Mouse (Mus musculus) midbrain, embryonic 15.5 days (tissue): ENCODE data around the gene Taok1. TPM values are rescaled to one million over a fixed set of nuclear protein-coding genes. Genes with fewer than 3 reads are reported as not detected.

Experiments
- ATAC-seq: fragments of 200-750 bp; cut with Nextera tagmentation; replicated peaks from 2 replicates; pipeline ENCODE4 v1.8.0; 2017; ENCODE audit warnings: moderate TSS enrichment
- H3K27ac ChIP-seq: fragments of 300-500 bp; sonication (generic); 2 replicates; pipeline ENCODE4 v1.5.1; 2015; ENCODE audit warnings: mild to moderate bottlenecking, inconsistent platforms
- H3K27me3 ChIP-seq: fragments of 300-500 bp; sonication (generic); replicated peaks from 2 replicates; pipeline ENCODE4 v1.6.1; 2015; ENCODE audit warnings: inconsistent platforms
- H3K36me3 ChIP-seq: fragments of 300-500 bp; sonication (generic); replicated peaks from 2 replicates; pipeline ENCODE4 v1.6.1; 2015; ENCODE audit warnings: inconsistent platforms
- H3K4me1 ChIP-seq: fragments of 300-500 bp; sonication (generic); 2 replicates; pipeline ENCODE4 v1.6.1; 2015; ENCODE audit warnings: inconsistent platforms
- H3K4me2 ChIP-seq: fragments of 300-500 bp; sonication (generic); 2 replicates; pipeline ENCODE4 v1.6.1; 2015; ENCODE audit warnings: inconsistent platforms, mild to moderate bottlenecking, moderate library complexity
- H3K4me3 ChIP-seq: fragments of 300-500 bp; sonication (generic); 2 replicates; pipeline ENCODE4 v1.5.1; 2015; ENCODE audit warnings: mild to moderate bottlenecking, inconsistent platforms
- H3K9ac ChIP-seq: fragments of 300-500 bp; sonication (generic); 2 replicates; pipeline ENCODE4 v1.6.1; 2015; ENCODE audit warnings: mild to moderate bottlenecking, inconsistent platforms
- H3K9me3 ChIP-seq: fragments of 300-500 bp; sonication (generic); 2 replicates; pipeline ENCODE4 v1.6.1; 2016; ENCODE audit warnings: inconsistent platforms
- WGBS: fragments of 180-500 bp; shearing (Covaris S2); methylation state at CpG from one replicate; pipeline ENCODE4 v1.1.7; 2015; ENCODE audit warnings: mixed read lengths; 5-methylcytosine and 5-hydroxymethylcytosine counted together
- polyA plus RNA-seq: library from polyadenylated mRNA; unstranded; fragments of >200 nt; fragmentation: Nextera tagmentation; extraction: Ambion mirVana; gene quantifications from 2 replicates; pipeline ENCODE4 v1.2.1, GENCODE M21; 2015

Gene Taok1
- polyA plus RNA-seq, 1 experiment from 2014 or later, result 24.2 TPM

DNA sequence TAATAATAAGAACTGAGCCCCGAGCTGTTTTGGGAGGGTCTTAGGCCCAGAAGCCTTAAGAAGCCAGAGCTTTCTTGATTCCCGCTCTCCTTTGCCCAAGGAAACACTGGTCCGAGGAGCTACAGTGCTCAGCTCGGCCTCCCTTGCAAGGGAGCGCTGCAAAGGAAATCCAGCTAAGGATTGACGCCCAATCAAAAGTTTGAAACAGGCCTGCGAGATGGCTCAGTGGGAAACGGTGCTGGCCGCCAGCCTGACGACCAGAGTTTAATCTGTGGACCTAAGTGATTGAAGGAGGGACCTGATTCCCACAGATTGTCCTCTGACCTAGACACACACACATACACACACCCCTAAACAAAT lies 93.8 kb downstream of the Taok1 start:
- ATAC-seq, result no peak
- peaks cover 42% of the 10 kb centered on the region for H3K4me1 ChIP-seq
- no peaks in the 10 kb centered on the region for H3K36me3 ChIP-seq
- H3K9ac ChIP-seq, result no peak overlapping the region
- H3K4me3 ChIP-seq, result peak overlapping the region; percentile 54
- WGBS, result 6% methylated on average over 10 of the region's 10 CpGs
- H3K27ac ChIP-seq, result no peak overlapping the region
- H3K4me2 ChIP-seq, result peak overlapping the region; percentile 92
- peaks cover 18% of the 10 kb centered on the region for H3K27me3 ChIP-seq
- no peaks in the 10 kb centered on the region for H3K9me3 ChIP-seq

DNA sequence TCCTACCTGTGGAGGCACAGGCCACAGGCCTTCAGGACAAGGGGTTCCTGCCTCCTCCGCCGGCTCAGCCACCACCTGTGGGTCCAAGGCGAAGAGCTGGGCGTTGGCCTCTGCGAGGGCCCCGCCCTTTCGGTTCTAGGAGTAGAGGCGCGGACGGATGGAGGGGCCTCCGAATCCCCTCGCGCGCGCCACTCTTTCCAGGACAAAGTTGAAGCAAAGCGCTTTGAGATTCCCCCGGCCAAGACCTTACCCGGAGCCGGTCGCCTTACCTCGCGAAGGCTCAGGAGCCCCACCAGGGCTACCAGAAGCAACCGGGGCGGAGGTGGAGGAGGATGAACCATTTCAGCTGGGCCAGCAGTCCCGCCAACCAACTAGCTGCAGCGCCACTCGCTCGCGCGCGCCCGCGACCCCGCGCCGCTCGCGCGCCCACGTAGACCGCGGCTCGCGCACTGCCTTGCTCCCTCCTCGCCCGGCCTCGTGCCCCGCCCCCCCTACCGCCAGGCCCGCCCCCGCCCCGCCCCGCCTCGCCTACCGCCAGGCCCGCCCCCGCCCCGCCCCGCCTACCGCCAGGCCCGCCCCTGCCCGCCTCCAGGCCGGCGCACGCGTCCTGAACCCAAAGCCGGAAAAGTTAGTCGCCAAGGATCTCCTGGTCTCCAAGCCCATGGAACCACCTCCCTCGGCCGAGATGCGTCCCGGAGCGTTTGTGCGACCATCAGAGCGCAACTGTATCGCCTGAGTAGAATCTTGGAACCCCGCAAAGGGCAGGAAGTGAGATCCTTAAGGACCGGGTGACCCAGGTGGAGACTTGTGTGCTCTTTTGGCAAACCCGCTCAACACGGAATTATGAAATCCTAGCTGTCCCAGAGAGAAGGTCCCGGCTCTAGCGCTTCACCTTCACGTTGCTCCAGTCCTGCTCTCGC lies 94.5 kb downstream of the Taok1 start:
- peak; percentile 57 for ATAC-seq
- no peaks in the 10 kb centered on the region for H3K9me3 ChIP-seq
- H3K4me3 ChIP-seq, result peak overlapping the region; percentile 54
- no peak overlapping the region for H3K27ac ChIP-seq
- H3K27me3 ChIP-seq, result peaks cover 18% of the 10 kb centered on the region
- peak overlapping the region; percentile 92 for H3K4me2 ChIP-seq
- WGBS, result under 1% methylated on average over 50 of the region's 84 CpGs
- no peaks in the 10 kb centered on the region for H3K36me3 ChIP-seq
- H3K9ac ChIP-seq, result peak overlapping the region; percentile 51
- H3K4me1 ChIP-seq, result peaks cover 47% of the 10 kb centered on the region

GRCm38 (mm10) chr11:77511336-77511735 lies 96.3 kb downstream of the Taok1 start:
- H3K27me3 ChIP-seq, result peaks cover 14% of the 10 kb centered on the region
- no peak overlapping the region for H3K4me3 ChIP-seq
- H3K4me2 ChIP-seq, result no peak overlapping the region
- WGBS, result 68% methylated on average over 5 of the region's 5 CpGs
- no peak for ATAC-seq
- no peaks in the 10 kb centered on the region for H3K9me3 ChIP-seq
- no peak overlapping the region for H3K27ac ChIP-seq
- peaks cover 44% of the 10 kb centered on the region for H3K4me1 ChIP-seq
- H3K9ac ChIP-seq, result no peak overlapping the region
- H3K36me3 ChIP-seq, result peaks cover 8% of the 10 kb centered on the region

GRCm38 (mm10) chr11:77508068-77509021 lies 99.3 kb downstream of the Taok1 start:
- H3K27ac ChIP-seq, result no peak overlapping the region
- H3K27me3 ChIP-seq, result no peaks in the 10 kb centered on the region
- peak overlapping the region; percentile 38; the same call in 1 of the 2 replicates for H3K9ac ChIP-seq
- peak overlapping the region; percentile 51 for H3K4me2 ChIP-seq
- H3K9me3 ChIP-seq, result no peaks in the 10 kb centered on the region
- peak overlapping the region; percentile 29 for H3K4me3 ChIP-seq
- WGBS, result 22% methylated on average over 49 of the region's 49 CpGs
- peaks cover 15% of the 10 kb centered on the region for H3K4me1 ChIP-seq
- peak; percentile 38; the same call in 1 of the 2 replicates for ATAC-seq
- H3K36me3 ChIP-seq, result peaks cover 38% of the 10 kb centered on the region

- Histone ChIP-seq H3K27me3 (no peaks in the 10 kb centered on the region), H3K36me3 (peaks cover 46% of the 10 kb centered on the region), H3K27ac (no peak overlapping the region), H3K4me1 (peaks cover 13% of the 10 kb centered on the region), H3K9me3 (no peaks in the 10 kb centered on the region), H3K4me3 (no peak overlapping the region), H3K4me2 (no peak overlapping the region), H3K9ac (no peak overlapping the region)
- WGBS, result 73% methylated on average over 4 of the region's 4 CpGs
- peak; percentile 15; the same call in 1 of the 2 replicates for ATAC-seq
Measured at GRCm38 (mm10) chr11:77507426-77507825, 100.2 kb downstream of the Taok1 start.

- Histone ChIP-seq H3K27me3 (no peaks in the 10 kb centered on the region), H3K9me3 (no peaks in the 10 kb centered on the region), H3K36me3 (peaks cover 46% of the 10 kb centered on the region), H3K4me3 (no peak overlapping the region), H3K27ac (no peak overlapping the region), H3K4me2 (no peak overlapping the region), H3K4me1 (peaks cover 10% of the 10 kb centered on the region), H3K9ac (no peak overlapping the region)
- ATAC-seq, result no peak
- WGBS, result 87% methylated on average over 6 of the region's 6 CpGs
Measured at GRCm38 (mm10) chr11:77506941-77507340, 100.7 kb downstream of the Taok1 start.

GRCm38 (mm10) chr11:77506273-77506672 lies 101.3 kb downstream of the Taok1 start:
- ATAC-seq, result no peak
- no peak overlapping the region for H3K9ac ChIP-seq
- no peaks in the 10 kb centered on the region for H3K27me3 ChIP-seq
- H3K4me1 ChIP-seq, result peaks cover 11% of the 10 kb centered on the region
- peaks cover 46% of the 10 kb centered on the region for H3K36me3 ChIP-seq
- no peak overlapping the region for H3K4me3 ChIP-seq
- no peak overlapping the region for H3K27ac ChIP-seq
- no peaks in the 10 kb centered on the region for H3K9me3 ChIP-seq
- 84% methylated on average over 14 of the region's 14 CpGs for WGBS
- no peak overlapping the region for H3K4me2 ChIP-seq

DNA sequence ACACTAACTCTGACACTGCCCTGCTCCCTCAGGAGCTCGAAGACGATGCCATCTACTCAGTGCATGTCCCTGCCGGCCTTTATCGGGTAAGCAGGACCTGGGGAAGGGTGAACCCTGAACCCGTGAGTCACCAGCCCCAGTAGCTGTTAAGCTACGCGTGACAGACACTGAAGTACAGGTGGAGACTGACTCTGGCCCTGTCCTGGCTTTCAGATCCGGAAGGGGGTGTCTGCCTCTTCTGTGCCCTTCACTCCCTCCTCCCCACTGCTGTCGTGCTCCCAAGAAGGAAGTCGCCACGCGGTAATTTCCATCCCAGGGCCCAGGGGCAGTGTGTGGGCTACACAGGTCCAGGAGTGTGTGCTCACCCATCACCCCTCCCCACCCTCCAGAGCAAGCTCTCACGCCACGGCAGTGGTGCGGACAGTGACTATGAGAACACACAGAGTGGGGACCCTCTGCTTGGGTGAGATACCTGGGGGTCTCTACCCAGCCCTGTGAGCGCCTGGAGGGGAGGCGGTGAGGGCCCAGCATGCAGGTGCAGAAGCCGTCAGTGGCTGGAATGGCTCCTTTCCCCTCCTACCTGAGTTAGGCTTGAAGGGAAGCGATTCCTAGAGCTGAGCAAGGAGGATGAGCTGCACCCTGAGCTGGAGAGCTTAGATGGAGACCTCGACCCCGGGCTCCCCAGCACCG lies 102.2 kb downstream of the Taok1 start:
- Histone ChIP-seq H3K27ac (no peak overlapping the region), H3K4me1 (peaks cover 19% of the 10 kb centered on the region), H3K36me3 (peaks cover 48% of the 10 kb centered on the region), H3K9ac (no peak overlapping the region), H3K4me3 (no peak overlapping the region), H3K9me3 (no peaks in the 10 kb centered on the region), H3K27me3 (no peaks in the 10 kb centered on the region), H3K4me2 (no peak overlapping the region)
- 91% methylated on average over 22 of the region's 22 CpGs for WGBS
- no peak for ATAC-seq

DNA sequence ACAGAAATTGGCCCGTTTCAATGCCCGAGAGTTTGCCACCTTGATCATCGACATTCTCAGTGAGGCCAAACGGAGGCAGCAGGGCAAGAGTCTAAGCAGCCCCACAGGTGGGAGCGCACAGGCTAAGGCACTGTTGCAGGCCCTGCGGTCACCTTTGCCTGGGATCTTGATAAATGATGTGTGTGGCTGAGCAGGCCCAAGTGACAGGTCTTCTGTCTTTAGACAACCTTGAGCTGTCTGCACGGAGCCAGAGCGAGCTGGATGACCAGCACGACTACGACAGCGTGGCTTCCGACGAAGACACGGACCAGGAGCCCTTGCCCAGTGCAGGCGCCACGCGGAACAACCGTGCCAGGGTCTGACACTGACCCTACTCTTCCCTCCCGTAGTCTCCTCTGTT lies 103.2 kb downstream of the Taok1 start:
- no peak overlapping the region for H3K27ac ChIP-seq
- ATAC-seq, result no peak
- 94% methylated on average over 19 of the region's 19 CpGs for WGBS
- H3K36me3 ChIP-seq, result peaks cover 56% of the 10 kb centered on the region
- H3K4me2 ChIP-seq, result no peak overlapping the region
- no peaks in the 10 kb centered on the region for H3K9me3 ChIP-seq
- no peak overlapping the region for H3K9ac ChIP-seq
- H3K27me3 ChIP-seq, result no peaks in the 10 kb centered on the region
- peaks cover 22% of the 10 kb centered on the region for H3K4me1 ChIP-seq
- no peak overlapping the region for H3K4me3 ChIP-seq

- H3K4me3 ChIP-seq, result no peak overlapping the region
- no peak overlapping the region for H3K27ac ChIP-seq
- H3K4me2 ChIP-seq, result no peak overlapping the region
- peaks cover 25% of the 10 kb centered on the region for H3K4me1 ChIP-seq
- no peak overlapping the region for H3K9ac ChIP-seq
- H3K27me3 ChIP-seq, result no peaks in the 10 kb centered on the region
- 77% methylated on average over 3 of the region's 3 CpGs for WGBS
- ATAC-seq, result no peak
- H3K36me3 ChIP-seq, result peaks cover 56% of the 10 kb centered on the region
- no peaks in the 10 kb centered on the region for H3K9me3 ChIP-seq
Measured at GRCm38 (mm10) chr11:77503511-77503910, 104.1 kb downstream of the Taok1 start.

- no peak overlapping the region for H3K9ac ChIP-seq
- no peak overlapping the region for H3K4me2 ChIP-seq
- no peak for ATAC-seq
- peaks cover 56% of the 10 kb centered on the region for H3K36me3 ChIP-seq
- H3K4me1 ChIP-seq, result peaks cover 26% of the 10 kb centered on the region
- no peak overlapping the region for H3K4me3 ChIP-seq
- H3K9me3 ChIP-seq, result no peaks in the 10 kb centered on the region
- H3K27me3 ChIP-seq, result no peaks in the 10 kb centered on the region
- WGBS, result 88% methylated on average over 6 of the region's 6 CpGs
- no peak overlapping the region for H3K27ac ChIP-seq
Measured at GRCm38 (mm10) chr11:77502481-77502880, 105.1 kb downstream of the Taok1 start.

GRCm38 (mm10) chr11:77501971-77502370 lies 105.6 kb downstream of the Taok1 start:
- no peaks in the 10 kb centered on the region for H3K27me3 ChIP-seq
- no peak overlapping the region for H3K9ac ChIP-seq
- WGBS, result 95% methylated on average over 4 of the region's 4 CpGs
- no peaks in the 10 kb centered on the region for H3K9me3 ChIP-seq
- peaks cover 31% of the 10 kb centered on the region for H3K4me1 ChIP-seq
- peaks cover 54% of the 10 kb centered on the region for H3K36me3 ChIP-seq
- no peak overlapping the region for H3K27ac ChIP-seq
- no peak overlapping the region for H3K4me2 ChIP-seq
- no peak overlapping the region for H3K4me3 ChIP-seq
- ATAC-seq, result no peak
